Mouse (Mus musculus) urinary bladder, postnatal 4 days (tissue): ENCODE measurements around the gene Hist1h4n.
"Not testable (repeated sequence)": the region's sequence is repeated elsewhere in the genome, so short reads cannot be mapped to it uniquely, and the experiment has no call there.

ENCODE experiments used
- DNase-seq, 2 experiments: peaks; one replicate each; pipeline ENCODE4 v3.0.0; 2021 to 2022; ENCODE audit warnings: low spot score in 2 of 2

The Hist1h4n gene

DNA sequence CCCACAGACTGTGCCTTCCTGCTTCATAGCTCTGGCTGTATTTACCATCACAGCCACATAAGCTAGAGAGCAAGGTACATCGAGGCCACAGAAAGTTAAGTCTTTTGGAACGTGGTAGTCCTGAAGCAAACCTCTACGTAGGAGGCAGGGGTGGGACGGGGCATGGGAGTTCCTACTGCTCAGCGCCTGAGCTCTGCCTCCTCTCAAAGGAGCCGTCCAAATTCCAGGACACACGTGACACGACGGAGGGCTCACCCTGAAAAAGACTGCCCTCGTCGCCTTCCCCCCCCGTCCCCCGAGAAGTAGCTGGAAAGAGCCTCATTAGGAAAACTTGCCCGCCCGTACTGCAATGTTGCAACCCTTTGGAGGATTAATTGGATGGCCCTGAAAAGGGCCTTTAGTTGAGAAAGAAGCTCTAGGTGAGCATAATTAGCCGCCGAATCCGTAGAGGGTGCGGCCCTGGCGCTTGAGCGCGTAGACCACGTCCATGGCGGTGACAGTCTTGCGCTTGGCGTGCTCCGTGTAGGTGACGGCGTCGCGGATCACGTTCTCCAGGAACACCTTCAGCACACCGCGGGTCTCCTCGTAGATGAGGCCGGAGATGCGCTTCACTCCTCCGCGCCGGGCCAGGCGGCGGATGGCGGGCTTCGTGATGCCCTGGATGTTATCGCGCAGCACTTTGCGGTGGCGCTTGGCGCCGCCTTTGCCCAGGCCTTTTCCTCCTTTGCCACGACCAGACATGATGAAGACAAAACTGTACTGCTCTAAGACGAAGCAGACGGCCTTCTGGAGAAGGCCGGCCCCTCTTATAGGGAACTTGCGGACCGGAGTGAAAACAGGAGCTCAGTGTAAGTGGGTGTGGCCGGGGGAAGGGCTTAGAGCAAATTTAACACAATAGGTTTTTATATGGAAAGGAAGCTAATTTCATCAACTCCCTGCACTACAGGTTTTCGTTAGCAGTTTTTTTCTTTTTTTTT, at the start of gene Hist1h4n:
Gene Hist1h4n (minus strand): TSS at position 779 of the 977 bp plus-strand sequence.
- DNase-seq, result not testable (repeated sequence)

GRCm38 (mm10) chr13:21880735-21881134, 48.7 kb upstream of the Hist1h4n start:
- DNase-seq, result no peak

DNA sequence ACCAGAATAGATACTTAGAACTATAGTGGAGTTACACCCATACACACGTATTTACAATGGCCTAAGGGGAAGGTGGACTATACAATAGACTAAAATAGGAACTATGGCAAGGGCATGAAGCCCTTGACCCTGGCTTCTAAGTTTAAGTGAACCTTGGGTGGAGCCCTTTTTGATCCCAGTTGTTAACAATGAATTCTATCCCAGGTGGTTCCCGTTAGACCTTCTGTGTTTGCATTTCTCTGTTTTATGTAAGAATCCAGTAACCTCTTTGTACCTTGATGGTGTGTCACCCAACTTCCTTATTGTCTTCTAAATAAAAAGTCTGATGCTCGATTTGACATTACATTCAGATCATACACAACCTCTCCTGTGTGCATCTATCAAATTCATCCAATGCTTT, 33.5 kb upstream of the Hist1h4n start:
- DNase-seq, result not testable (repeated sequence)

DNA sequence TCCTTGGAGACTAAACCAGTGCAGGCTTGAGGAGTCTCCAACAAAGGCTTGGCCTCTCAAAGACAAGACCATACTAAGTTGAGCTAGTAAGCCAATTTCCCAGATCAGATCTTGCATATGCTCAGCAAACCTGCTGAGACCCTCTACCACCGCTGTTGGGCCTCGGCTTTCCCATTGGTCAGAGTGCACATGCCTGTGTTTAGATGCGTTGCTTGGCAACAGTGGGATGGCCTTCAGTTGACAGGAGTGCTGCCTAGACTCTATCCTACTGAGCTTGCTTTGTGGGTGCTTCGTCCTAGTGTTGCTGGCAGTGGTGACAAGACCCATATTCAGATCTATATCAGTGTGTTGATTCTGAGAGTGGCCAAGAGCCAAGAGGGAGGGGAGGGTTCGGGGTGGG, 29.6 kb upstream of the Hist1h4n start:
- DNase-seq, result no peak

DNA sequence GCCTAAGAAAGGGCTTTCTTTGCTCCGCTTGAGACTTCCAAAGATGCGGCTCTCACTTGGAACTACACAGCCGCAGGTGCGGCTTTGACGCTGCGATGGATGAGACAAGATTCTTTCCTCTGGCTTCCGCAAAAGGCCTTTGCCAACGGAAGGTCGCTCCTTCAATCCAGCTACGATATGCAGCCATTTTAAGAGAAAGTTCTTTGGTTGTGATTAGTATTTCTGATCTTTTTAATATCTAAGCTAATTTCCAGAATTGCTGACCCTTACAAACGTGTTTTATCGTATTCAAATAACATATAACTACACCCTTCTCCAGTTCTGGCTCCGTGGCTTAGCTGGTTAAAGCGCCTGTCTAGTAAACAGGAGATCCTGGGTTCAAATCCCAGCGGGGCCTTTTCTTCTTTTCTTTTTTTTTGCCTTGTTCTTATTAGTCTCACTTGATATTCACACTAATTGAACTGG, 23.7 kb upstream of the Hist1h4n start:
- no peak for DNase-seq

DNA sequence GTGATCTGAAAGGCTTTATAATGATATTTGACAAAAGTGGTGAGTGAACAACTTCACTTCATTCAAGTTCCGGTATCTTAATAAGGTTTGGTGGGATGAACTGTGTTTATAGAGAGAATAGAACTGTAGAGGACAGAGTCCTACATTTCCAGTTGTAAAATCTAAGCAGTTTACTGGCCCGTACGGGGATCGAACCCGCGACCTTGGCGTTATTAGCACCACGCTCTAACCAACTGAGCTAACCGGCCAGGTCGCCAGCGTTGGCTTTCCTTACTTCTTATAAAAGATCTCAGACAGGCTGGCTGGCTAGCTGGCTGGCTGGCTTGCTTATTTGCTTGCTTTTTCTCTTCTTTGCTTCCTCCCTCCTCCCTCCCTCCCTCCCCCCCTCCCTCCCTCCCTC, 23.1 kb upstream of the Hist1h4n start:
- no peak for DNase-seq

DNA sequence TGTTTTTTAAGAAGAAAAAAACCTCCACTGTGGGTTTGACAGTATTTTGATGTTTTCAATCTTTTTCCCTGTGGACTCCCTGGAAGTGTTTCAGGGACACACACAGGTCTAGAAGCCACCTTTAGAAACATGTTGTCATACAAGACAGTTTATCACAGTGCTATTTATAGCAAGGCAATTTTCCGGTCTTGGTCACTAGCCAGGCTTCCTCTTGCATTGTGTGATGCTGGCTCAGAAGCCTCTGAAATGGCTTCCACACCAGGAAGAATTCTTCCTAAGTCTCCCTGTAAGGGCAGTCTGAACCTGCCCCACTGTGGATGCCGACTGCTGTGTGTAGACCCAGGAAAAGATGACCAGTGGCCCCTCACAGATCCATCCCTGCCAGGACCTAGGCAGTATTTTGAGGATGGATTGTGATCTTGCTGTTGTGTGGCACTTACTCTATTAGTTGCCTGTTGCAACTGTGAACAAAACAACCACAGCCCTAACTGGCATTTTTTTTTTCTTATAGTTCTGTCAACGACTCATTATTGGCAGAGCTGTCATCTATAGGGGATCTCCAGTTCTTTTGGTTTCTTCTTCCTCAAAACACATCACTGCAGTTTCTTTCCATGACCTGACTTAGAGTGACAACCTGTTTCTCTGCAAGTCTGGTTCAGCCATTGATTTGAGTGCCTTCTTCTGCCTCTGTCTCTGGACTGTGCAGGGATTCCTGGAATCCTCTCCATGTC, 20.4 kb upstream of the Hist1h4n start:
- DNase-seq, result no peak

DNA sequence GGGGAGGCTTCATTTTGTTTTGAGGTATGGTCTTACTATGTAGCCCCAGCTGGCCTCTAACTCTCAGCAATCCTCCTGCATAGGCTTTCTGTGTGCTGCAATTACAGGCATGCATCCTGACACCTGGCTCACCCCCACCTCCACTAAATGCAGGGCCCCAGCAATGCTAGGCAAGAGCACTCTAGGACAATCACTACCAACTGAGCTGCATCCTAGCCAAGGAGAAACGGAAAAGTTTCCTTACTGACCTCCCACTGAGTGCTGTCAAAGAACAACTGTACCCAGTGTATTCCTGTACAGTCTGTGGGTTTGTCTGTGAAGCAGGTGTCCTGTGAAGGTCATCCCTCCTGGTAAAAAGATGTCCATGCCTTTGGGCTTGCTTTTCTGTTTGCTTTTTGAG, 18.7 kb upstream of the Hist1h4n start:
- not testable (repeated sequence) for DNase-seq

DNA sequence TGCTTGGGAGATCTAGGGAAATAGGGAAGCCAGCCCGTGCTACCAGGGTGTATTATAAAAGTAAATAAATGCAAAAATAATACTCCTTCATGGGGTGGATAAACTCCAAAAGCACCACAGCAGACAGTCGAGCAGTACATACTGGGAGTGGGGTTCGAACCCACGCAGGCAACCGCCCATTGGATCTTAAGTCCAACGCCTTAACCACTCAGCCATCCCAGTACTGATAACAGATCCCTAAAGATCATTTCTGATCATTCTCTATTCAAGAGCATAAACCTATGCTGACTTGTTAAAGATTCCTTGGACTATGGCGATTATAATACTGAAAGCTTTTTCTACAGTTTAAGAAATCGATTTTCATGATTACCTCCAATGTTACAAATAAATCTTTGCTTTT, 15.9 kb upstream of the Hist1h4n start:
- no peak for DNase-seq

DNA sequence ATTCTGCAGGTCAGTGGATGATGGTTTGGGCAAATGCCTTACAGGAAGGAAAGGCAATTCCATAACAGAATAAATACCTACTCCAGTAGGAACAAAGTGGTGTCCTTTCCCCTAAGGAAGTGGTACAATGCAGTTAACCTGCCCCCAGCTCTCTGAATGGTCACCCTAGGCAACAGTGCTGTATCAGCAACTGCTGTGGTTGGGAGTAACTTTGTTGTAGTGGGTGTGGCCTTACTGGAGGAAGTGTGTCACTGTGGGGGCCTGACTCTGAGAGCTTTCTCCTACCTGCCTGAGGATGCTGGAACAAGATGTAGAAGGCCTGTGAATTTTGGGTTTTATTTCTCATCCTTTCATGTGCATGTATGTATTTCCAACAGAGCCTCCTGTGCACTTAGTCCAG, 14.4 kb upstream of the Hist1h4n start:
- DNase-seq, result not testable (repeated sequence)

DNA sequence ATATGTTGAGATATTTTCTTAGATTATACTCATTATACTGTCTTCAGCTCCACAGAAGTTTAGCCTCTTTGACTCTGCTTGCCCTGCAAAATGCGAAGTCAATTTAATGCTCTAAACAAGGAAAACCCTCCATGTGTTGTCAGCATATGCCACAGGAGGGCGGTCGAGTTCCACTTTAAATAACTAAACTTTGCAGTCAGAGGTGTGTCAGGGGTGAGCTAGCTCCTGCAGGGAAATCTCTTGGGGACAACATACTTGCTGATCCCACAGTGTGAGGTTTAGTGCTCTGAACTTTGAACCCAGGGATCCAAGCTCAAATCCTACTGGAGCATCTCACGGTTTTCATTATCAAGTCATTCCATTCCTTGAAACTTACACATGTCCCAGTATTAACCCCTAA, 8.5 kb upstream of the Hist1h4n start:
- DNase-seq, result not testable (repeated sequence)

GRCm38 (mm10) chr13:21833461-21833860, 1.5 kb upstream of the Hist1h4n start, which contains the start of the genes Hist1h2ap and Hist1h2br:
Hist1h2ap (minus strand) TSS chr13:21833507.
Hist1h2br (plus strand) TSS chr13:21833743.
- DNase-seq, result not testable (repeated sequence)

DNA sequence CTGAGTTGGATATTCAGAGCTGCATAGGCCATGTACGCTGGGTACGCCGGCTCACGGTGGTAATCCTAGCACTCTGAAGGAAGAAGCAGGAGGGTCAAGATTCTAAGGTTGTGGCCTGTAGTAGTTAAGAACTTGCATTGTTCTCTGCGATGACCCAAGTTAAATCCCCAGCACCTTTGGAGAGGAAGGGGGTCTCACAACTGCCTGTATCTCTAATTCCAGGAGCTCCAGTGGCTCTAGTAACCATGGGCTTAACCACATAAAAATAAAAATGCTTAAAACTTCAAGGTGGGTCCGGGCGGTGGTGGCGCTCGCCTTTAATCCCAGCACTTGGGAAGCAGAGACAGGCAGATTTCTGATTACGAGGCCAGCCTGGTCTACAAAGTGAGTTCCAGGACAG, 1.7 kb downstream of the Hist1h4n start:
- no peak for DNase-seq

DNA sequence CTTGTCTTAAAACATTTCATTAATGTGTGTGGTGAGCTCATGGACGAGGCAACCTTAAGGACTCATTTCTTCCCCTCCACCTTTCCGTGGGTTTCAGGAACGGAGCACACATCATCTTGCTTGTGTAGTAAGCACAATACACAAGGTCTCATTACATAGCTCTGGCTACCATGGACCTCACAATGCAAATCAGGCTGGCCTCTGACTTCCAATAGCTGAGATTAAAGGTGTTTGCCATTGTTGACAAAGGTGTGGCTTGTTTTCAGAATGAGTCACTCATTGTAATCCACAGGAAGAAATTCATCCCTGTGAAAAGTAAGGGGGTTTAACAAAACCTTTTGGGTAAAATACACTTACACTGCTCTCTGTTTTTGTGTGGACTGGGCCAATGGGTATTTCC, 3.5 kb downstream of the Hist1h4n start:
- DNase-seq, result no peak

DNA sequence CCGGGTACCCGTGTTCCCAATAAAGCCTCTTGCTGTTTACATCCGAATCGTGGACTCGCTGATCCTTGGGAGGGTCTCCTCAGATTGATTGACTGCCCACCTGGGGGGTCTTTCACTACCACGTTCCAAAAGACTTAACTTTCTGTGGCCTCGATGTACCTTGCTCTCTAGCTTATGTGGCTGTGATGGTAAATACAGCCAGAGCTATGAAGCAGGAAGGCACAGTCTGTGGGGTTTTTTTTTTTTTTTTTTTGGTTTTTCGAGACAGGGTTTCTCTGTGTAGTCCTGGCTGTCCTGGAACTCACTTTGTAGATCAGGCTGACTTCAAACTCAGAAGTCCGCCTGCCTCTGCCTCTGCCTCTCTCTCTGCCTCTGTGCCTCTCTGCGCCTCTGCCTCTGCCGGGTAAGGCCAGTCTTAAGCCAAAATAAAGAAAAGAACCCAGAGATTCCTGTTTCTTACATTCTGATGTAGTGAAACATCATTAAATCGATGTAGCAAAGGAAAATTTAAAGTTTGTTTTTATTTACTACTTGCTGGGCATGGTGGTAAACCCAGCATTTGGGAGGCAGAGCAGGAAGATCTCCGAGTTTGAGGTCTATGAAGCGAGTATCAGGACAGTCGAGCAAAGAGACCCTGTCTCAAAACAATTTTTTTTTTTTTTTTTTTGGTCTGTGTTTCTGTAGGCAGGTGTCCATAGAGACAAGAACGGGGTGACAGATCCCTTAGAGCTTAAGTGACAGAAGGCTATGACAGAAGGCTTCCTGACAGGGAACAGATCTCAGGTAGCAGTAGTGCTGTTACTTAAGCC, 11.7 kb downstream of the Hist1h4n start:
- not testable (repeated sequence) for DNase-seq

DNA sequence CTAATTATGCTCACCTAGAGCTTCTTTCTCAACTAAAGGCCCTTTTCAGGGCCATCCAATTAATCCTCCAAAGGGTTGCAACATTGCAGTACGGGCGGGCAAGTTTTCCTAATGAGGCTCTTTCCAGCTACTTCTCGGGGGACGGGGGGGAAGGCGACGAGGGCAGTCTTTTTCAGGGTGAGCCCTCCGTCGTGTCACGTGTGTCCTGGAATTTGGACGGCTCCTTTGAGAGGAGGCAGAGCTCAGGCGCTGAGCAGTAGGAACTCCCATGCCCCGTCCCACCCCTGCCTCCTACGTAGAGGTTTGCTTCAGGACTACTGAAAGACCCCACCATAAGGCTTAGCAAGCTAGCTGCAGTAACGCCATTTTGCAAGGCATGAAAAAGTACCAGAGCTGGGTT, 19.9 kb downstream of the Hist1h4n start:
- DNase-seq, result not testable (repeated sequence)

DNA sequence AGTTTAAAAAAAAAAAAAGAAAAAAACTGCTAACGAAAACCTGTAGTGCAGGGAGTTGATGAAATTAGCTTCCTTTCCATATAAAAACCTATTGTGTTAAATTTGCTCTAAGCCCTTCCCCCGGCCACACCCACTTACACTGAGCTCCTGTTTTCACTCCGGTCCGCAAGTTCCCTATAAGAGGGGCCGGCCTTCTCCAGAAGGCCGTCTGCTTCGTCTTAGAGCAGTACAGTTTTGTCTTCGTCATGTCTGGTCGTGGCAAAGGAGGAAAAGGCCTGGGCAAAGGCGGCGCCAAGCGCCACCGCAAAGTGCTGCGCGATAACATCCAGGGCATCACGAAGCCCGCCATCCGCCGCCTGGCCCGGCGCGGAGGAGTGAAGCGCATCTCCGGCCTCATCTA, 20.5 kb downstream of the Hist1h4n start, which contains the start of gene Hist1h4m:
Gene Hist1h4m (plus strand): TSS at position 208 of the 400 bp plus-strand sequence.
- DNase-seq, result not testable (repeated sequence)

- not testable (repeated sequence) for DNase-seq
Measured at GRCm38 (mm10) chr13:21811074-21811473, 20.9 kb downstream of the Hist1h4n start.

DNA sequence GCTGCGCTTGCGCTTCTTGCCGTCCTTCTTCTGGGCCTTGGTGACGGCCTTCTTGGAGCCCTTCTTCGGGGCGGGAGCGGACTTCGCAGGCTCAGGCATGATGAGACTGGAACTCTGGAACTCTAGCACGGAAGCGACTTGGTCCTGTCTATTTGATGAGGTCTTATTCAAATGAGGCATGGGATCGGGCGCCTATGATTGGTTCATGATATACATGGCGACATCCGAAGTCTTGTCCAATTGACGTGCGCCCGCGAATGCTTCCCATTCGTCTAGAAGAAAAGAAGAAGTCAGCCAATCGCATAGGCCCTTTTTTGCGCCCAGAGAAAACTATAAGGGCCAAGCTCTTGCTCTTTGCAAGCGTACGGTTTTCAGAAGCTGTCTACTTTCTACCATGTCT, 21.9 kb downstream of the Hist1h4n start, which contains the start of the genes Hist1h2bq and Hist1h2ao:
Gene Hist1h2bq (minus strand): TSS at position 125 of the 400 bp plus-strand sequence.
Gene Hist1h2ao (plus strand): TSS at position 393 of the 400 bp plus-strand sequence.
- not testable (repeated sequence) for DNase-seq

DNA sequence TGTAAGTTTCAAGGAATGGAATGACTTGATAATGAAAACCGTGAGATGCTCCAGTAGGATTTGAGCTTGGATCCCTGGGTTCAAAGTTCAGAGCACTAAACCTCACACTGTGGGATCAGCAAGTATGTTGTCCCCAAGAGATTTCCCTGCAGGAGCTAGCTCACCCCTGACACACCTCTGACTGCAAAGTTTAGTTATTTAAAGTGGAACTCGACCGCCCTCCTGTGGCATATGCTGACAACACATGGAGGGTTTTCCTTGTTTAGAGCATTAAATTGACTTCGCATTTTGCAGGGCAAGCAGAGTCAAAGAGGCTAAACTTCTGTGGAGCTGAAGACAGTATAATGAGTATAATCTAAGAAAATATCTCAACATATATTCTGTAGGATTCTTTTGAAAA, 28.9 kb downstream of the Hist1h4n start:
- DNase-seq, result not testable (repeated sequence)

- DNase-seq, result not testable (repeated sequence)
Measured at GRCm38 (mm10) chr13:21797163-21797562, 34.8 kb downstream of the Hist1h4n start.
